Mouse (Mus musculus) midbrain, embryonic 10.5 days (tissue): ENCODE results near the gene Dpy30. TPM values are rescaled to one million over a fixed set of nuclear protein-coding genes. Genes with fewer than 3 reads are reported as not detected.
A peak's percentile ranks its signal among the peaks of the same experiment; 100 is the strongest.

Experiments
- DNase-seq: peaks from one replicate; pipeline ENCODE4 v3.0.0-alpha.2; 2017; ENCODE audit warnings: low spot score
- H3K27ac ChIP-seq: fragments of 300-500 bp; sonication (generic); replicated peaks from 2 replicates; pipeline ENCODE4 v1.5.1; 2016; ENCODE audit warnings: mild to moderate bottlenecking
- H3K27me3 ChIP-seq: fragments of 300-500 bp; sonication (generic); 2 replicates; pipeline ENCODE4 v1.6.1; 2016; ENCODE audit warnings: low read depth, mild to moderate bottlenecking; ENCODE audit not compliant: poor library complexity, severe bottlenecking
- H3K36me3 ChIP-seq: fragments of 300-500 bp; sonication (generic); 2 replicates; pipeline ENCODE4 v1.6.1; 2016; ENCODE audit warnings: mild to moderate bottlenecking, moderate library complexity
- H3K4me1 ChIP-seq: fragments of 300-500 bp; sonication (generic); 2 replicates; pipeline ENCODE4 v1.6.1; 2016
- H3K4me3 ChIP-seq: fragments of 300-500 bp; sonication (generic); 2 replicates; pipeline ENCODE4 v1.5.1; 2016; ENCODE audit warnings: mild to moderate bottlenecking, moderate library complexity
- H3K9me3 ChIP-seq: fragments of 300-500 bp; sonication (generic); replicated peaks from 2 replicates; pipeline ENCODE4 v1.6.1; 2016; ENCODE audit warnings: mild to moderate bottlenecking
- WGBS: fragments of 180-500 bp; shearing (Covaris S2); methylation state at CpG from one replicate; pipeline ENCODE4 v1.1.7; 2016; 5-methylcytosine and 5-hydroxymethylcytosine counted together
- polyA plus RNA-seq: library from polyadenylated mRNA; unstranded; fragments of >200 nt; fragmentation: Nextera tagmentation; extraction: Ambion mirVana; gene quantifications from 2 replicates; pipeline ENCODE4 v1.2.1, GENCODE M21; 2016

Dpy30 gene
- polyA plus RNA-seq, 1 experiment from 2014 or later, result 306 TPM

DNA sequence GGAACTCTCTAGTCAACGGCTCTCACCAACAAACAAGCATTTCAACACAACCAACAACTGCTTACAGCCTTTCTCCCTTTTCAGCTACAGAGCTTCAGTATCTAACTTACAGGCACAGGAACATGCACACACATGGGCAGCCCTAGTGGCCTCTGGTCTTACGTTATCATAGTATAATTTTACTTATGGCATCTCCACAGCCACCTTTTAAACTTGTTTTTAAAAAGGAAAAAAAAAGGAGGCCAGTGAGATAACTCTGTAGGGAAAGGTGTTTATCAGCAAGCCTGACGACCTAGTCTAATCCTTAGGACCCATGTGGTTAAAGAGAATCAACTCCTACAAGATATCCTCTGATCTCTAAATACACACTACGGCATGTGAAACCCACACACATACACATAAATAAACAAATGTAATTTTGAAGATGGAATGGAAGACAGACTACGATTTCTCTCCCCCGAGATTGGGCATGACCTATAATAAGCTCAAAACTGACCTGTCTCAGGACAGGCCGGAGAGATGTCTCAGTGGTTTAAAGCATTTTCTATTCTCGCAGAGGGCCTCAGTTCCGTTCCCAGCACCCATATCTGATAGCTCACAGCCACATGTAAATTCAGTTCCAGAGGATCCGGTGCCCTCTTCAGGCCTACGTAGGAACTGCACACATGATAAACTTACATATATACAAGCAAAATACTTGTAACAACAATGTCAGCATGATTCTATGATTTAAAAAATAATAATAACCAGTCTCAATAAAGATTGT is 56.1 kb downstream of the Dpy30 start:
- Histone ChIP-seq H3K27ac (no peak overlapping the region), H3K4me1 (peaks cover 37% of the 10 kb centered on the region), H3K27me3 (no peaks in the 10 kb centered on the region), H3K36me3 (peaks cover 27% of the 10 kb centered on the region), H3K9me3 (peaks cover 14% of the 10 kb centered on the region), H3K4me3 (no peak overlapping the region)
- WGBS, result 91% methylated on average over 11 of the region's 11 CpGs
- DNase-seq, result no peak

DNA sequence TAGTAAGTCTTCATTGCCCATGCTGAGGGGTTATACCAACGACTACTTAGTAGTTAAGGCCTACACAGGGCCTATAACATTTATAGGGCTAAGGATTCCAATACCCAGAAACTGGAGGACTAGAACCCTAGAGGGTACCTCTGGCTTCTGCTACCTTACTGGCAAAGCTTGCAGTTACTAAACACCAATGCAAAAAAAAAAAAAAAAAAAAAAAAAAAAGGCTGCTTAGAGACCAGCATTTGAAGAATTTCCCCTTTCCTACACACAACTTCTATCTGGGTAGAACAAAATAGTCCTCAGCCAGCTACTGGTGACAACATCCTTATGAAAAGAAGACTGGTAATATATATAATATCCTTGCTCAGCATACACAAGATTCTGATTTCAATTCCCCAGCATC is 58.1 kb downstream of the Dpy30 start:
- Histone ChIP-seq H3K4me3 (no peak overlapping the region), H3K27ac (peak overlapping the region; percentile 70; the same call in 1 of the 2 replicates), H3K9me3 (peaks cover 6% of the 10 kb centered on the region; the same call in 1 of the 2 replicates), H3K4me1 (peaks cover 37% of the 10 kb centered on the region), H3K36me3 (peaks cover 19% of the 10 kb centered on the region), H3K27me3 (no peaks in the 10 kb centered on the region)
- WGBS, result 65% methylated on average over 1 of the region's 1 CpGs
- DNase-seq, result no peak

DNA sequence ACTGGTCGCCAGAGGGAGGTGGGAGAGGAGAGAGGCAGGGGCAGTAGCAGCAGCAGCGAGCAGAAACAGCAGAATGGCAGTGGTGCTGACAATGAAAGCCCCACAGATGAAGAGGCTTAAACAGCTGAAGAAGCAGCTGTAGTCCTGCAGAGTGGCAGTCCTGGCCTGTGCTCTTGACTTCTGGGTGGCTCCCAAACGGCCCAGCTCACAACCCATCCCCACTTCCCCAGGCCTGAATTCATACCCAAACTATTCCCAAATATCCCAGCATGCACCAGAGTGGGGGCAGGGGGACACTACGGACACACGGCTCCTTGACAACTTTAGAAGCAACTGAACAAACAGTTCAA is 58.6 kb downstream of the Dpy30 start:
- H3K27me3 ChIP-seq, result no peaks in the 10 kb centered on the region
- DNase-seq, result peak; percentile 39
- H3K4me3 ChIP-seq, result 0 out of 2 replicates have a peak overlapping the region, but pooled peaks have one; percentile 14
- peaks cover 19% of the 10 kb centered on the region for H3K36me3 ChIP-seq
- H3K4me1 ChIP-seq, result peaks cover 37% of the 10 kb centered on the region
- peak overlapping the region; percentile 70 for H3K27ac ChIP-seq
- WGBS, result 22% methylated on average over 5 of the region's 5 CpGs
- H3K9me3 ChIP-seq, result peaks cover 6% of the 10 kb centered on the region; the same call in 1 of the 2 replicates

DNA sequence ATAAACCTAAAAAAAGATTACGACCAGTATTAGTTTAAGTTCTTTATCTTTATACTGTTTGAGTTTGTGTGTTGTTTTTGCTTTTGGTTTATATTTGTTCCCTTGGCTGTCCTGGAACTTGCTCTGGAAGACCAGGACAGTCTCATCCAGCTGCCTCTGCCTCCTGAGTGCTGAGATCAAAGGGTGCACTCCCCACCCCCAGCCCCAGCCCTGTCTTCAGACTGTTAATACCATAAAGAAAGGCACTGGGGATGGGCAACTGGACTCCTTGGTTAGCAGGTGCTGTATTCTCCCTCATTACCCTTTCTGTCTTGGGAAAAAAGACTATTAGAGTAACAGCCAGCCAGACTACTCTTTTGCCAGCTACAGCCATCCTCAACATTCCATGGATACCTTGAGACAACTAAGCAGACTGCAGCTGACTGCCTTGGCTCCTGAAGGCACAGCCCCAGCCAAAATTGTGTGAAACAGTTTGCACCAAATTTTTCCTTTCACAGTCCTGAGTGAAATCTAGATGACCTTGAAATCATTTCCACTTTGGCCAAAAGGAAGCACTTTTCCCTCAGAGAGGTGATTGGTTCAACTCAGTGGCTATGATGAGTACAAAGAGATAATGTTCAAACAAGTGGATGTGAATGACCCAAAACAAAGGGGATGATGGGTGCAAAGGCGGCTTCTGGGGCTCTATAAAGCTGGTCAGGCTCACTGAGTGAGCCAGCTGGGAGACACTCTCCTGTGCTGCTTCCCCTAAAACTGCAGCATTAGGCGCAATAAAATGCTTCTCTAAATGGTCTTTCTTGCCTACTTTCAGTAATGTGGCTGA is 59.2 kb downstream of the Dpy30 start:
- H3K4me1 ChIP-seq, result peaks cover 37% of the 10 kb centered on the region
- H3K27me3 ChIP-seq, result no peaks in the 10 kb centered on the region
- peak overlapping the region; percentile 70 for H3K27ac ChIP-seq
- WGBS, result 53% methylated on average over 3 of the region's 3 CpGs
- 0 out of 2 replicates have a peak overlapping the region, but pooled peaks have one; percentile 14 for H3K4me3 ChIP-seq
- H3K9me3 ChIP-seq, result peaks cover 6% of the 10 kb centered on the region; the same call in 1 of the 2 replicates
- no peak for DNase-seq
- peaks cover 16% of the 10 kb centered on the region for H3K36me3 ChIP-seq

DNA sequence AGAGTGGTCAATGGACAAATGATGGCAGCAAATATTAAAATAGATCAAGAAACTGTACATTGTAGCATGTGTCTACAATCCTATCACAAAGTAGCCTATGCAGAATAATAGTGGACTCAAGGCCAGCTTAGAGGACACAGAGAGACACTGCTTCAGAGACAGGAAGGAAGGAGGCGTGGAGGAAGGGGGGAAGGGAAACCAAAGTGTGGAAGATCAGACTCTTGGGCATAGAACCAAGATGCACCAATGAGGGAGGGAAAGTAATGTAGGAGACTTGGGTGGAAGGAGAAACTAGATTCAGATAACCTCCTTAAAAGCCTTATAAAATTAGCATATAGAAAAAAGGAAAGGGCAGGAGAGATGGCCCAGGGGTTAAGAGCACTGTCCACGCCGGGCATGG is 61.3 kb downstream of the Dpy30 start:
- DNase-seq, result no peak

More for the DNA sequence above, 61.3 kb downstream of the Dpy30 start:
- H3K36me3 ChIP-seq, result peaks cover 11% of the 10 kb centered on the region
- H3K27ac ChIP-seq, result no peak overlapping the region
- H3K4me3 ChIP-seq, result no peak overlapping the region
- no peaks in the 10 kb centered on the region for H3K27me3 ChIP-seq
- no peaks in the 10 kb centered on the region for H3K9me3 ChIP-seq
- 91% methylated on average over 3 of the region's 3 CpGs for WGBS
- H3K4me1 ChIP-seq, result peaks cover 37% of the 10 kb centered on the region

Other genes with a start within 250 kb of the Dpy30 start
- 92.2 and 99.8 TPM in 2 replicates for gene Memo1, start 28.4 kb downstream of the Dpy30 start, polyA plus RNA-seq
- 12.8 and 15.2 TPM in 2 replicates for gene Spast, start 15.0 kb upstream of the Dpy30 start, polyA plus RNA-seq
- gene Slc30a6, start 71.7 kb upstream of the Dpy30 start, polyA plus RNA-seq, result 34.4 and 35.1 TPM in 2 replicates
- 0.20 and 0.22 TPM in 2 replicates for gene Nlrc4, start 135.2 kb upstream of the Dpy30 start, polyA plus RNA-seq
- 37.0 and 38.8 TPM in 2 replicates for gene Yipf4, start 165.5 kb upstream of the Dpy30 start, polyA plus RNA-seq
- 76.0 and 83.3 TPM in 2 replicates for gene Birc6, start 204.4 kb upstream of the Dpy30 start, polyA plus RNA-seq